In the genomic region with DNA sequence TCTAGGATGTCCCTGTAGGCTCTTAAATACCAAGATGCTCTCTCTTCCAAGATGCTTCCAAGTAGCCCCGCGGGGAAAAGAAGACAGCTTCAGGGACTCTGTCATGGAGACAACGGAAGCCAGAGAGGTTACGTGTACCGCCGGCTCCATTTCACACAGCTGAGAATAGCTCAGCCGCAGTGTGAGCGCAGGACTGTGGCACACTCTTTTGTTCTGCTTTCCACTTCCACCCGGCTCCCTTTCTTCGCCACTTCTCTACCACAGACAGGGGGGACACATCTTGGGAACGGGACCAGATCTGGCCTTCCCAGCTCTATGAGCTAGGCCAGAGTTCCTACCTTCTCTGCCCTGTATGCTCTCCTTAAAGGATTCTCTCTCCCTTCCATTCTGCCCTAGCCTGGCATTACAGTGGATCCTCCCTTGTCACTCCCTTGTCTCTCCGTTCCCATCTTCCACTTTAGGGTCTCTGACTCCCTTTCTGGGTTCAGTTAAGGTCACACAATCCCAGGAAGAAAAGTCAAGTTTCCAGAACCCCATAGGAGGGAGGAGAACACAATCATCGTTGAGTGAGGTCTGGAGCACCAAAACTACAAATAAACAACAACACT, we compare ENCODE assay signal across 8 mouse cellular contexts. TPM values are rescaled to one million over a fixed set of nuclear protein-coding genes. Genes with fewer than 3 reads are reported as not detected.
DNase-seq lines count a peak whose midpoint lies in the region; ATAC-seq and TF ChIP-seq lines count a peak whose summit lies in the region.

No protein-coding gene starts in this region.

- no peaks in the 10 kb centered on the region for H3K4me1 ChIP-seq in lung, embryonic 14.5 days (ENCODE audit: insufficient read depth)
- H3K4me1 ChIP-seq in forebrain, embryonic 11.5 days (replicated peaks; ENCODE audit: control insufficient read depth, insufficient read depth, low read length): peaks cover 7% of the 10 kb centered on the region; the same call in 1 of the 2 replicates
- peaks cover 16% of the 10 kb centered on the region for H3K4me1 ChIP-seq in limb, embryonic 10.5 days
- H3K4me1 ChIP-seq in olfactory bulb, adult 2 months (ENCODE audit: control insufficient read depth, insufficient read depth, low read length): peaks cover 35% of the 10 kb centered on the region

- H3K9ac ChIP-seq in lung, embryonic 14.5 days: 0 out of 2 replicates have a peak overlapping the region, but pooled peaks have one; percentile 7
- peak overlapping the region; percentile 44 for H3K9ac ChIP-seq in forebrain, embryonic 11.5 days (ENCODE audit: low read length)

- no peak overlapping the region for H3K4me2 ChIP-seq in lung, embryonic 14.5 days
- H3K4me2 ChIP-seq in forebrain, embryonic 11.5 days (ENCODE audit: low read depth, low read length, severe bottlenecking): no peak overlapping the region

- no peaks in the 10 kb centered on the region for H3K36me3 ChIP-seq in lung, embryonic 14.5 days (ENCODE audit: insufficient read depth)
- H3K36me3 ChIP-seq in forebrain, embryonic 11.5 days (ENCODE audit: control insufficient read depth, insufficient read depth, low read length): no peaks in the 10 kb centered on the region
- no peaks in the 10 kb centered on the region for H3K36me3 ChIP-seq in limb, embryonic 10.5 days

- 0 out of 2 replicates have a peak, but pooled peaks cover 2% of the 10 kb centered on the region for H3K27me3 ChIP-seq in lung, embryonic 14.5 days (ENCODE audit: insufficient read depth, low read length)
- H3K27me3 ChIP-seq in forebrain, embryonic 11.5 days (ENCODE audit: control insufficient read depth, insufficient read depth, low read length): no peaks in the 10 kb centered on the region
- H3K27me3 ChIP-seq in limb, embryonic 10.5 days (ENCODE audit: low read depth, poor library complexity, severe bottlenecking): peaks cover 33% of the 10 kb centered on the region; the same call in 1 of the 2 replicates

- peak; percentile 41; the same call in 1 of the 2 replicates for ATAC-seq in lung, embryonic 14.5 days (ENCODE audit: insufficient read depth)
- peak; percentile 55 for ATAC-seq in forebrain, embryonic 11.5 days (replicated peaks; ENCODE audit: low FRiP score)
- no peak for ATAC-seq in erythroblast, adult 5-6 weeks (replicated peaks; ENCODE audit: low FRiP score, poor library complexity, severe bottlenecking)

- H3K27ac ChIP-seq in lung, embryonic 14.5 days (ENCODE audit: low read depth): no peak overlapping the region
- 0 out of 2 replicates have a peak overlapping the region, but pooled peaks have one; percentile 2 for H3K27ac ChIP-seq in forebrain, embryonic 11.5 days (ENCODE audit: low read depth, low read length)
- H3K27ac ChIP-seq in limb, embryonic 10.5 days: peak overlapping the region; percentile 86
- peak overlapping the region; percentile 48 for H3K27ac ChIP-seq in olfactory bulb, adult 2 months (ENCODE audit: insufficient read depth, low read depth, low read length)

- no peak overlapping the region for H3K4me3 ChIP-seq in lung, embryonic 14.5 days (ENCODE audit: low read depth, low read length)
- H3K4me3 ChIP-seq in forebrain, embryonic 11.5 days (ENCODE audit: low read depth, low read length): no peak overlapping the region
- peak overlapping the region; percentile 31; the same call in 1 of the 2 replicates for H3K4me3 ChIP-seq in limb, embryonic 10.5 days
- H3K4me3 ChIP-seq in olfactory bulb, adult 2 months (ENCODE audit: insufficient read depth, low read depth, low read length): no peak overlapping the region

- no peak for TF ChIP-seq CTCF in lung, embryonic 14.5 days (IDR thresholded peaks at IDR 0.05; ENCODE audit: low read depth)
- TF ChIP-seq CTCF in olfactory bulb, adult 2 months (IDR thresholded peaks at IDR 0.05; ENCODE audit: insufficient read depth, low read depth, low read length): no peak

- H3K9me3 ChIP-seq in lung, embryonic 14.5 days (ENCODE audit: low read depth, low read length): no peaks in the 10 kb centered on the region
- no peaks in the 10 kb centered on the region for H3K9me3 ChIP-seq in forebrain, embryonic 11.5 days (ENCODE audit: control insufficient read depth, low read length)
- no peaks in the 10 kb centered on the region for H3K9me3 ChIP-seq in limb, embryonic 10.5 days (replicated peaks)

- TF ChIP-seq POLR2A in olfactory bulb, adult 2 months (IDR thresholded peaks at IDR 0.05; ENCODE audit: insufficient read depth, low read depth, low read length): no peak

- 65% methylated on average over 13 of the region's 13 CpGs for WGBS in lung, embryonic 14.5 days
- 60% methylated on average over 13 of the region's 13 CpGs for WGBS in forebrain, embryonic 11.5 days
- WGBS in limb, embryonic 10.5 days: 78% methylated on average over 13 of the region's 13 CpGs
- 26% methylated on average over 13 of the region's 13 CpGs for WGBS in olfactory bulb, adult 2 months

- no peak for DNase-seq in lung, embryonic 14.5 days
- DNase-seq in lung, postnatal 25 days (ENCODE audit: low spot score): no peak
- peak; percentile 55 for DNase-seq in forebrain, embryonic 11.5 days (ENCODE audit: low spot score)
- DNase-seq in limb, embryonic 10.5 days (ENCODE audit: low spot score): no peak
- no peak for DNase-seq in gastrocnemius, adult 8-10 months (ENCODE audit: low spot score in 2 of 2)
- DNase-seq in adrenal gland, postnatal 4 days (ENCODE audit: low spot score in 2 of 2): no peak

RNA-seq across cellular contexts. Expression of gene Slc34a1, which starts 7.9 kb away (rescaled TPM):
- not detected in 2 replicates for polyA plus RNA-seq in lung, embryonic 14.5 days (2014; fragmentation: Nextera tagmentation; extraction: Ambion mirVana)
- polyA plus RNA-seq in forebrain, embryonic 11.5 days (2014; fragmentation: Nextera tagmentation; extraction: Ambion mirVana): not detected in 2 replicates
- polyA plus RNA-seq in limb, embryonic 10.5 days (2016; fragmentation: Nextera tagmentation; extraction: Ambion mirVana): not detected in 2 replicates
- not detected in 2 replicates for polyA plus RNA-seq in olfactory bulb, adult 2 months (2012; ENCODE audit: insufficient read depth, insufficient read length, low replicate concordance, missing spikeins)
- total RNA-seq in gastrocnemius, adult 8-10 months (2022): not detected
- 100 to 1,000 TPM in 1 of 2 experiments, 1 to 10 TPM in 1; 3.5 to 132 TPM for total RNA-seq in adrenal gland, postnatal 4 days (2021)
- total RNA-seq in erythroblast, adult 5-6 weeks (2015; ENCODE audit: low replicate concordance): not detected in 2 replicates
- not detected in 2 replicates for total RNA-seq in erythroblast, adult 5-6 weeks (2017; ENCODE audit: low replicate concordance)

RNA-seq across cellular contexts. Expression of gene Pfn3, which starts 9.1 kb away (rescaled TPM):
- not detected in 2 replicates for polyA plus RNA-seq in lung, embryonic 14.5 days (2014; fragmentation: Nextera tagmentation; extraction: Ambion mirVana)
- polyA plus RNA-seq in forebrain, embryonic 11.5 days (2014; fragmentation: Nextera tagmentation; extraction: Ambion mirVana): not detected in 2 replicates
- not detected in 2 replicates for polyA plus RNA-seq in limb, embryonic 10.5 days (2016; fragmentation: Nextera tagmentation; extraction: Ambion mirVana)
- not detected in 2 replicates for polyA plus RNA-seq in olfactory bulb, adult 2 months (2012; ENCODE audit: insufficient read depth, insufficient read length, low replicate concordance, missing spikeins)
- total RNA-seq in gastrocnemius, adult 8-10 months (2022): not detected
- total RNA-seq in adrenal gland, postnatal 4 days (2021): not detected
- total RNA-seq in erythroblast, adult 5-6 weeks (2015; ENCODE audit: low replicate concordance): not detected in 2 replicates
- total RNA-seq in erythroblast, adult 5-6 weeks (2017; ENCODE audit: low replicate concordance): not detected in 2 replicates

RNA-seq across cellular contexts. Expression of gene F12, which starts 20.7 kb away (rescaled TPM):
- polyA plus RNA-seq in lung, embryonic 14.5 days (2014; fragmentation: Nextera tagmentation; extraction: Ambion mirVana): not detected in 2 replicates
- polyA plus RNA-seq in forebrain, embryonic 11.5 days (2014; fragmentation: Nextera tagmentation; extraction: Ambion mirVana): not detected in 2 replicates
- polyA plus RNA-seq in limb, embryonic 10.5 days (2016; fragmentation: Nextera tagmentation; extraction: Ambion mirVana): 0.14 TPM in 1 of 2 replicates, not detected in the other
- polyA plus RNA-seq in olfactory bulb, adult 2 months (2012; ENCODE audit: insufficient read depth, insufficient read length, low replicate concordance, missing spikeins): not detected in 2 replicates
- not detected for total RNA-seq in gastrocnemius, adult 8-10 months (2022)
- total RNA-seq in adrenal gland, postnatal 4 days (2021): 10 to 100 TPM in 1 of 2 experiments, 1 to 10 TPM in 1; 1.3 to 36.6 TPM
- total RNA-seq in erythroblast, adult 5-6 weeks (2015; ENCODE audit: low replicate concordance): not detected in 2 replicates
- not detected in 2 replicates for total RNA-seq in erythroblast, adult 5-6 weeks (2017; ENCODE audit: low replicate concordance)

RNA-seq across cellular contexts. Expression of gene Rgs14, which starts 36.4 kb away (rescaled TPM):
- 0.69 and 1.0 TPM in 2 replicates for polyA plus RNA-seq in lung, embryonic 14.5 days (2014; fragmentation: Nextera tagmentation; extraction: Ambion mirVana)
- 0.33 and 0.44 TPM in 2 replicates for polyA plus RNA-seq in forebrain, embryonic 11.5 days (2014; fragmentation: Nextera tagmentation; extraction: Ambion mirVana)
- 0.70 and 1.1 TPM in 2 replicates for polyA plus RNA-seq in limb, embryonic 10.5 days (2016; fragmentation: Nextera tagmentation; extraction: Ambion mirVana)
- polyA plus RNA-seq in olfactory bulb, adult 2 months (2012; ENCODE audit: insufficient read depth, insufficient read length, low replicate concordance, missing spikeins): not detected in 2 replicates
- total RNA-seq in gastrocnemius, adult 8-10 months (2022): under 1 TPM in 2 of 4 experiments, not detected in 2; 0.29 to 0.35 TPM
- 1 to 10 TPM; 1.0 to 1.1 TPM for total RNA-seq in adrenal gland, postnatal 4 days (2021)
- 9.0 and 14.2 TPM in 2 replicates for total RNA-seq in erythroblast, adult 5-6 weeks (2015; ENCODE audit: low replicate concordance)
- total RNA-seq in erythroblast, adult 5-6 weeks (2017; ENCODE audit: low replicate concordance): 7.8 and 7.9 TPM in 2 replicates

RNA-seq across cellular contexts. Expression of gene Grk6, which starts 39.0 kb away (rescaled TPM):
- 64.3 and 71.0 TPM in 2 replicates for polyA plus RNA-seq in lung, embryonic 14.5 days (2014; fragmentation: Nextera tagmentation; extraction: Ambion mirVana)
- polyA plus RNA-seq in forebrain, embryonic 11.5 days (2014; fragmentation: Nextera tagmentation; extraction: Ambion mirVana): 69.5 and 79.2 TPM in 2 replicates
- 63.6 and 71.1 TPM in 2 replicates for polyA plus RNA-seq in limb, embryonic 10.5 days (2016; fragmentation: Nextera tagmentation; extraction: Ambion mirVana)
- 128 TPM in 1 of 2 replicates, not detected in the other for polyA plus RNA-seq in olfactory bulb, adult 2 months (2012; ENCODE audit: insufficient read depth, insufficient read length, low replicate concordance, missing spikeins)
- 1 to 10 TPM; 6.9 to 9.7 (median 9.4) TPM for total RNA-seq in gastrocnemius, adult 8-10 months (2022)
- 10 to 100 TPM; 54.3 to 56.7 TPM for total RNA-seq in adrenal gland, postnatal 4 days (2021)
- 24.2 and 25.2 TPM in 2 replicates for total RNA-seq in erythroblast, adult 5-6 weeks (2015; ENCODE audit: low replicate concordance)
- total RNA-seq in erythroblast, adult 5-6 weeks (2017; ENCODE audit: low replicate concordance): 33.4 and 38.2 TPM in 2 replicates
